Comparison of ENCODE assay signal across 7 mouse cellular contexts in the genomic region with DNA sequence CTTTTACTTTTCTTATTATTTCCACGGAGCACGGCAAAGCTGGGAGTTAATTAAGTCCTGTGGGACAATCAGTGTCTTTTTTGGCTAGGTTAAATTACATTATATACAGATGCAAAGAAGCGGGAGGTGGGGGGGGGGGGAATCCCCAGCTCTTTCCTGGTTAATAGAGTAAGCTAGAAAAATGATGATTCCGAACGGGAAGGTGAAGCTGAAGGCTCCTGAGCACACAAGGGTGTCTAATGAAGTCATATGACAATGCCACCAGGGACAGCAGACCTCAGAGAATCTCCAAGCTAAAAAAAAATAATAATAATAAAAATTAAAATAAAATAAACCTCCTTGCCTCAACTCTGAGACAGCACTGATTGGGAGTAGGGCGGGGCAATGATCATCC.
DNase-seq lines count a peak whose midpoint lies in the region; ATAC-seq and TF ChIP-seq lines count a peak whose summit lies in the region.

No protein-coding gene starts in this region.

- H3K4me2 ChIP-seq in lung, postnatal 0 days (replicated peaks; ENCODE audit: low read depth, low read length), result peak overlapping the region; percentile 48
- peak overlapping the region; percentile 65 for H3K4me2 ChIP-seq in hindbrain, embryonic 11.5 days (replicated peaks; ENCODE audit: low read depth, low read length)
- peak overlapping the region; percentile 53 for H3K4me2 ChIP-seq in liver, embryonic 15.5 days

- no peak overlapping the region for H3K9ac ChIP-seq in lung, postnatal 0 days (replicated peaks; ENCODE audit: low read depth)
- H3K9ac ChIP-seq in hindbrain, embryonic 11.5 days (ENCODE audit: low read depth, low read length), result peak overlapping the region; percentile 53
- no peak overlapping the region for H3K9ac ChIP-seq in liver, embryonic 15.5 days

- TF ChIP-seq CTCF in lung, postnatal 0 days (IDR thresholded peaks at IDR 0.05), result no peak

- H3K4me1 ChIP-seq in lung, postnatal 0 days (ENCODE audit: insufficient read depth, low read depth, low read length), result no peaks in the 10 kb centered on the region
- no peaks in the 10 kb centered on the region for H3K4me1 ChIP-seq in hindbrain, embryonic 11.5 days (replicated peaks; ENCODE audit: control insufficient read depth, insufficient read depth, low read length)
- no peaks in the 10 kb centered on the region for H3K4me1 ChIP-seq in liver, embryonic 15.5 days (replicated peaks)

- WGBS in lung, postnatal 0 days, result 21% methylated on average over 6 of the region's 6 CpGs
- 29% methylated on average over 6 of the region's 6 CpGs for WGBS in hindbrain, embryonic 11.5 days
- WGBS in liver, embryonic 15.5 days (ENCODE audit: insufficient replicate concordance), result 28% methylated on average over 6 of the region's 6 CpGs

- no peak for ATAC-seq in lung, postnatal 0 days
- ATAC-seq in hindbrain, embryonic 11.5 days (ENCODE audit: low FRiP score), result peak; percentile 62
- no peak for ATAC-seq in liver, embryonic 15.5 days (ENCODE audit: insufficient read depth)

- no peak for TF ChIP-seq EP300 in lung, postnatal 0 days (IDR thresholded peaks at IDR 0.05)

- H3K36me3 ChIP-seq in lung, postnatal 0 days (ENCODE audit: insufficient read depth, low read length), result no peaks in the 10 kb centered on the region
- no peaks in the 10 kb centered on the region for H3K36me3 ChIP-seq in hindbrain, embryonic 11.5 days (ENCODE audit: control insufficient read depth, insufficient read depth, low read length)
- H3K36me3 ChIP-seq in liver, embryonic 15.5 days (replicated peaks), result no peaks in the 10 kb centered on the region

- H3K27me3 ChIP-seq in lung, postnatal 0 days (replicated peaks; ENCODE audit: insufficient read depth, low read length), result no peaks in the 10 kb centered on the region
- H3K27me3 ChIP-seq in hindbrain, embryonic 11.5 days (ENCODE audit: control insufficient read depth, insufficient read depth, low read length), result no peaks in the 10 kb centered on the region
- H3K27me3 ChIP-seq in liver, embryonic 15.5 days, result 0 out of 2 replicates have a peak, but pooled peaks cover 3% of the 10 kb centered on the region

- no peak overlapping the region for H3K27ac ChIP-seq in lung, postnatal 0 days (ENCODE audit: low read length)
- peak overlapping the region; percentile 62; the same call in 1 of the 2 replicates for H3K27ac ChIP-seq in hindbrain, embryonic 11.5 days (ENCODE audit: low read depth, low read length)
- no peak overlapping the region for H3K27ac ChIP-seq in liver, embryonic 15.5 days (replicated peaks)

- H3K4me3 ChIP-seq in lung, postnatal 0 days (ENCODE audit: low read depth, low read length), result 0 out of 2 replicates have a peak overlapping the region, but pooled peaks have one; percentile 10
- H3K4me3 ChIP-seq in hindbrain, embryonic 11.5 days (ENCODE audit: low read depth, low read length), result peak overlapping the region; percentile 34
- peak overlapping the region; percentile 32 for H3K4me3 ChIP-seq in liver, embryonic 15.5 days (replicated peaks)

- no peak for DNase-seq in lung, postnatal 0 days (ENCODE audit: low spot score)
- DNase-seq in lung, postnatal 25 days (ENCODE audit: low spot score), result no peak
- DNase-seq in hindbrain, embryonic 11.5 days (ENCODE audit: low spot score), result no peak
- no peak for DNase-seq in embryo, embryonic 10.5 days (ENCODE audit: low spot score)
- no peak for DNase-seq in adrenal gland, adult 2 months
- no peak for DNase-seq in Muller cell, postnatal 12 days (ENCODE audit: inconsistent ontology term)

- no peaks in the 10 kb centered on the region for H3K9me3 ChIP-seq in lung, postnatal 0 days (ENCODE audit: low read length)
- H3K9me3 ChIP-seq in hindbrain, embryonic 11.5 days (ENCODE audit: control insufficient read depth, low read length), result no peaks in the 10 kb centered on the region
- no peaks in the 10 kb centered on the region for H3K9me3 ChIP-seq in liver, embryonic 15.5 days (replicated peaks)
